Mouse (Mus musculus): Measurements from ENCODE around the gene Ttc12. TPM values are rescaled to one million over a fixed set of nuclear protein-coding genes. Genes with fewer than 3 reads are reported as not detected.

Gene Ttc12
- polyA plus RNA-seq (2012; rRNA removed), result 0.20 and 0.21 TPM in 2 replicates

GRCm38 (mm10) chr9:49485892-49486311, at the start of gene Ttc12:
Gene Ttc12, minus strand, starts transcription at chr9:49486225.

GRCm38 (mm10) chr9:49426921-49427320, 59.1 kb downstream of the Ttc12 start, which contains the start of gene Ankk1:
Gene Ankk1, minus strand, starts transcription at chr9:49427021.

Other genes starting within 250 kb of the Ttc12 start
- not detected in 2 replicates for gene Gm4894, start 235.7 kb downstream of the Ttc12 start, polyA plus RNA-seq (2012; rRNA removed)
- not detected in 2 replicates for gene Drd2, start 145.6 kb downstream of the Ttc12 start, polyA plus RNA-seq (2012; rRNA removed)
- not detected in 2 replicates for gene Ankk1, start 59.2 kb downstream of the Ttc12 start, polyA plus RNA-seq (2012; rRNA removed)

All from liver, embryonic 14 days (tissue).